Mouse (Mus musculus) thymus, postnatal 0 days (tissue): ENCODE results near the gene Cdh23. TPM values are rescaled to one million over a fixed set of nuclear protein-coding genes. Genes with fewer than 3 reads are reported as not detected.
A peak's percentile ranks its signal among the peaks of the same experiment; 100 is the strongest.

Experiments used
- DNase-seq: peaks from one replicate; pipeline ENCODE4 v3.0.0-alpha.2; 2015; ENCODE audit warnings: low spot score
- polyA plus RNA-seq: library from polyadenylated mRNA; unstranded; fragments of >200 nt; fragmentation: Nextera tagmentation; extraction: Ambion mirVana; gene quantifications from 2 replicates; pipeline ENCODE4 v1.2.1, GENCODE M21; 2015

Cdh23 gene
- polyA plus RNA-seq, 1 experiment from 2014 or later, result 3.1 TPM

GRCm38 (mm10) chr10:60347768-60348610, 348.3 kb downstream of the Cdh23 start:
- no peak for DNase-seq

- peak; percentile 86 for DNase-seq
These were observed 349.4 kb downstream of the Cdh23 start, which contains the start of gene Vsir for GRCm38 (mm10) chr10:60346701-60347405. Vsir (plus strand) TSS chr10:60346851.

GRCm38 (mm10) chr10:60346056-60346455, 350.2 kb downstream of the Cdh23 start:
- peak; percentile 61 for DNase-seq

DNA sequence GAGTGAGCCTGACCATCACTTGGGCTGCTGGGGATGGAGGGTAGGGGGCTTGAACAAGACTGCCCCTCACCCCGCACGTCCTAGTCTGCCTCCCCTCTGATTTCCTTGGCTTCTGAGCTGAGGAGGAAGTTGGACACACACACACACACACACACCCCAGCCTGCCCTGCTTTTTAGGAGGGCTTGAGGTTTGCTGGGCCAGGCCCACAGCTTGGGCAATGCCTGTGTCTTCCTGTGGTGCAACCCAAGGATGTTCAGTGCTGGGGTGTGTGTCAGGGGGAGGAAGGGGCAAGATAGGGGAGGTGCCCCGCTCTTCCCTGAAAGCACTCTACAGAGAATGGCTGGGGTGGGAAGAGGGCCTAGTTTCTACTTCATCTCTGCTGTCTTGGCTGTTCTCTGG, 352.2 kb downstream of the Cdh23 start:
- no peak for DNase-seq

DNA sequence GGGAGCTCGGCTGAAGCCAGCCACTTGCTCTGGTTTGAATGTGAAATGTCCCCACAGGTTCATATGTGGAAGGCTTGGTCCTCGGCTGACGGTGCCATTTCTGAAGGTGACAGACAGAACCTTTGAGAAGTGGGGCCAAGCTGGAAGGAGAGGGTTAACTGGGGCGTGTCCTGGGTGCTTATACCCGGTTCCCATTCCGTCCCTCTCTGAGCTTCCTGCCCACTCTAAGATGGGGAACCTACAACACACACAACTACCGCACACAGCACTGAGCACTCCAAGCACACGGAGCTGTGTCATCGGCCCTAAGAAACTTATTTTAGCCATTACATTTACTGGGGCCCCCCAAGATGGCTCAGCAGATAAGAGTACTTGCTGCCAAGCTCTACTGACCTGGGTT, 354.8 kb downstream of the Cdh23 start:
- DNase-seq, result no peak

DNA sequence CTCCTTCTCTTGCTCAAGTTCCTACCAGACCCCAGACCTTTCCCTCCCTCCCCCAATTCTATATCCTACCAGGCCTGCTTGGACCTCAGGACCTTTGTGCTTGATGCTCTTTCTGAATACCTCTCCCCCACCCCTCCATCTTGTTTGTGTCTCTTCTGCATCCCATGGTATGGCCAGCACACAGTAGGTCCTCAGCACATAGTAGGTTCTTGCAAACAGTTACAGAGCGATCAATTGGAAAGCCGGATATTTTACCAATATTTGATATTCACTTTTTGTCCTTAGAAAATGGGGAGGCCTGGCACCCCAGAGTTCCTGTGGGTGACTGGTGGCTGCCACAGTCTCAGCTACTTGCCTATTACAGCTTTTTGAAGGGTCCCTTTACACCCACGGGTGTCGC, 361.3 kb downstream of the Cdh23 start:
- no peak for DNase-seq

- no peak for DNase-seq
These were observed 361.7 kb downstream of the Cdh23 start for GRCm38 (mm10) chr10:60334583-60334982.

DNA sequence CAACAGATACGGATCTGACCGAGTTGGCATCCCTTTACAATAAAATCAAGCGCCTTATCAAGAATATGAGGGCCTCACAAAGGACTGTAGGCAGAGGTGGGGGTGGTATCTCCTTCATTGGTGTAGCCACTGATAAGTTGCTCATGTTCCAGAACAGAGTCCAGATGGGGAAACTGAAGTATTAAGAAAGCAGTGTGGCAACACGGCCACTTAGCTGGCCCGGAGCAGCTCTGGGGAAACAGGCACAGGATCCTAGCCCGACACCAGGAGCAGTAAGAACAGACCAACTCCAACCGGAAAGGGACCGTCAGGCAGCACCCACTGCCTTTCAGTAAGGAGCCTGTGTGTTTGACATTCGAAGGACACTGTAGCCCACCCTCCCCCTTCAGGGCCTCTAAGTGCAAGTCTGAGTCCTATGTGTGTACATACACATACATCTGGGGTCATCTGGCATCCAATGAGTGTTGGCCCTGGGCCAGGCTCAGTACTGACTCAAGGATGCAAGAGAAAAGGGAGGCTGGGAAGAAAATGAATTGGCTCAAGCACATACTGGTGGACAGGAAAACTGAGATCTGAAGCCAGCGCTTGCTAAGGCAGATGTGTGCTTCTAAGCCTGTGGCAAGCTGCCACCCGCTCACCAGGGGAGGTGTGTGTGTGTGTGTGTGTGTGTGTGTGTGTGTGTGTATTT, 367.2 kb downstream of the Cdh23 start:
- no peak for DNase-seq

DNA sequence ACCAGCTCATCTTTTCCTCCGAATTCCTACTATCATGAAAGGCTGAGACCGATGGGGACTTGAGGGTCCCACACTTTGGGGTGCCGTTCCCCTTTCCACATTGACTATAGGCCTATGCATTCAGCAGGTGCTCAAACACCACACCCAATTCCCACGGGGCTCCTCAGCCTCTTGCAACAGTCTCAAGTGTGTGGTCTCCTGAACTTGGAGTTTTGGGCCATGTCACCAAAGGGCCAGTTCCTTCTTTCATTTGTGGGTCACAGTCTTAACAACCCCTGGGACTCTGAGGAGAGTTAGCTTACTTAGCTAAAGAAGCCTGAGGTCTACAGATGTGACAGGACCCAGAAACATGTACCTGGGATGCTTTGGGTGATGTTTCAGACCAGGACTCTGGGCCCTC, 380.1 kb downstream of the Cdh23 start:
- DNase-seq, result no peak

- no peak for DNase-seq
These were observed 382.7 kb downstream of the Cdh23 start for GRCm38 (mm10) chr10:60313606-60314005.

DNA sequence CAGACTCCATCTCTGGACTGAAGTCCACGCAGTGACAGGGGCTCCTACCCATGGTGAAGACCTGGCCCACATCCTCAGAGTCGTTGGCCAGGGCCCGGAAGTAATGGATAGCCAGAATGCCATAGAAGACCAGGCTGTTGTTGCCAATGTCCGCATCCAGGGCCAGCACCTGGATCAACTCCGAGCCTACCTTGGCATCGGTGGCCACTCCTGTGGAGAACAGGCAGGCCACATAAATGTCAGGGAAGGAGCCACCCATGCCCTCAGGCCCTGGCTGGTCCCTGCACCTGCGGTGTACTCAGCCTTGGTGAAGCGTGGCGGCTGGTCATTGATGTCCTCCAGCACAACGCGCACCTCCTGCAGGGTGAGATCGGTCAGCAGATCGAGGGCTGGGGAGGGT, 385.7 kb downstream of the Cdh23 start:
- no peak for DNase-seq

DNA sequence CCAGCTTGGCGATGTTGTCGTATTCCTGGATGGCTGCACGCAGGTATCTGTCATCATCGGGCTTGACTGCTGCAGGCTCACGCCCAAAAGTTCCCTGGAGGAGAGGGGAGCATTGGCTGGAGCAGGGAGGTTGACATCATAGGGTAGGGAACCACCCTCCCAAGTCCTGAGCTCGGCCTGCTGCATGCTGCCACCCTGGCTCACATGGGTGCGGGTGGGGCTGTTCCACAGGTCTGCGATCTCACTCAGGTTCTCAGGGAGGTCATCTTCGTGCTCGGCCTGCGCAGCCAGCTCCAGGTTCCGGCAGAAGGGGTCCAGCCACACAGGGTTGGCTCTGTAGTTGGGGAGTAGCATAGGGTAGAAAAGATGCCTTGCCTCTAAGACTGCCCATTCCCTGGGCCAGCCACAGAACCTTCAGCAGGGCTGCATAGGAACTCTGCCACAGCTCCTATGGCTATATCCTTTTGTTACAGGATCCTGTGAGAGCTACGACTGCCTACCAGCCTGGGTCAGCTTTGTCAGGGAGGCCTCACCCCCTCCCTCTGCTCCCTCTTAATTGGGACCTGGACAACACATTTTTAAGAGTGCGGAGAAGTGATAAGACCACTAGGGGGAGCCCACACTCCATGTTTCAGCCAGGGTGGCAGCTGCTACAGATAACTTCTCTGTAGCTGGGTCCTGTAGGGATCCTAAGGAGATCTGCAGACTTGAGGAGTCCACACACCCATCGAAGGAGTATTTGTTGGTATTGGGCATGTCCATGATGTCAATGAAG, 391.2 kb downstream of the Cdh23 start:
- peak; percentile 84 for DNase-seq

DNA sequence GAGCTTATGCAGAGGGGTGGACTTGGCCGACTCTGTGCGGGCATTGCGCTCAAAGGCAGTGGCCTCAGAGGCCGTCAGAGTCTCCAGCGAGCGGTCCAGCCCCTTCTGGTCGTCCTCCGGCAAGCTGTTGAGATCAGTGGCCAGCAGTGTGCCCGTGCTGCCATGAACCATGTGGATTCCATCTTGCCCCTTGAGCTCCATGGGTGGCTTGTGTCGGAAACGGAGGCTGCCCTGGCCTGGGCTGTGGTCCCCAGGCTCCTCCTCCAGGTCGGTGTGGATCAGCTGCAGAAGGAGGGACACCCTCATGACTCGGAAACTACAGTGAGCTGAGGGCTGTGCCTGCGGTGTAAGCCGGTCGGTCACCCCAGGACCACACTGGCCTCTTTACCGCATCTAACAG, 392.9 kb downstream of the Cdh23 start:
- no peak for DNase-seq

DNA sequence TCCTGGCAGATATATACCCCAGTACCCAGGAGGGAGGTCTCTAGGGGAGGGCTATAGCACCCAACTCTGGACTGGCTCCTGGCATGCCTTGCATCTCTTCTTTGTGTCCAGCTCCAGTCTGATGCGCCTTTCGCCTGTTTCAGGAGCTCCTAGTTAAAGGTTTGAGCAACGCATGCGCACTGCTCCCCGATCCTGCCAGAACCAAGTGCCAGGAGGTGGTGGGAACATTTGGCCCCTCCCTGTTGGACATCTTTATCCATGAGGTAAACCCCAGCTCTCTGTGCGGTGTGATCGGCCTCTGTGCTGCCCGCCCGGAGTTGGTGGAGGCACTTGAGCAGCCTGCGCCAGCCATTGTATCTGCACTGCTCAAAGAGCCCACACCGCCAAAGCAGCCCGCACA, 396.7 kb downstream of the Cdh23 start:
- no peak for DNase-seq

DNA sequence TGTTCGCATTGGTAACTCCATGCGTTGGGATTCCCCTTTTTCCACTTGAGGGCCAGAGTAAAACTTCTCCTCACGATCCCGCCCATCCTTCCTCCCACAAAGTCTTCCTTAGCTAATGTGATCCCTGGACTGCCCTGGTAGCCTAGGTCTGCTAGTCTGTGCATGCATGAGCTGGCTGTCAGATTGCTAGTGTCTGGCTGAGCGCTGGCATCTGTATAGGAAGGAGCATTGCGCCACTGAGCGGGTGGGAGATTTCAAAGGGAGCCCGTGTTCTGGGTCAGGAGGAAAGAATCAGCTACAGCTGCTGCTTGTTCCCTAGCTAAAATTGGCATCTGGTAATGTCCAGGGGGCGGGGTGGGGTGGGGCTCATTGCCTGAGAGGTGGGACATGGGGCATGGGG, 400.3 kb downstream of the Cdh23 start:
- no peak for DNase-seq

- DNase-seq, result no peak
These were observed 400.9 kb downstream of the Cdh23 start for GRCm38 (mm10) chr10:60295356-60295755.

DNA sequence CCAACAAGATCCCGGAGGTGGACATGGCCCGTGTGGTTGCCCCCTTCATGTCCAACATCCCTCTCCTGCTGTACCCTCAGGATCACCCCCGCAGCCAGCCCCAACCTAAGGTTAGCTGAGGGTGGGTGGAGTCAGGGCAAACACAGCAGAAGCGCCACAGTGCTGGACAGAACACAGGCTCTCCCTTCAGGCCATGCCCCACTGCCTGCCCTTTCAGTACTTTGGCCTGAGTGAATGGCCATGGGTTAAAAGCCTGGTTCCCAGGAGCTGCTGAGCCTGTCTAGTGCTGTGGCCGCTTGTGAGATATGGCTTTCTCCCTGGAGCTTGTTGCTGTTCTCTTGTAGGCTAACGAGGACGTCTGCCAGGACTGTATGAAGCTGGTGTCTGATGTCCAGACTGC, 401.7 kb downstream of the Cdh23 start:
- no peak for DNase-seq

DNA sequence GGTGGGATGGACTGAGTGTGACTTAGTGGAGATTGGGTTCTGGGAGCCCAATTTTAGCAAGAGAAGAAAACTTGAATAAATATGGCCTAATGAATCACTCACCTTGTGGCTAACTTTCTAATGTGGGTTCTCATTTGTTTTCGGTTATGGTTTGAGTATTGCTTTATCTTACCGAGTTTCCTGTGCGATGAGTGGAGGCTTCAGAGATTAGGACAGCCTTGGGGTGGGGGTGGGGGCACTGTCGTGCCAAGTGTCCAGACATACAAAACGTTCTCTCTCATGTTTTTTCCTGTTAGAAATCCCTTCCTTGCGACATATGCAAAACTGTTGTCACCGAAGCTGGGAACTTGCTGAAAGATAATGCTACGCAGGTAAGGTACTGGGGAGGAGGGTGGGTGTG, 404.1 kb downstream of the Cdh23 start:
- DNase-seq, result no peak

DNA sequence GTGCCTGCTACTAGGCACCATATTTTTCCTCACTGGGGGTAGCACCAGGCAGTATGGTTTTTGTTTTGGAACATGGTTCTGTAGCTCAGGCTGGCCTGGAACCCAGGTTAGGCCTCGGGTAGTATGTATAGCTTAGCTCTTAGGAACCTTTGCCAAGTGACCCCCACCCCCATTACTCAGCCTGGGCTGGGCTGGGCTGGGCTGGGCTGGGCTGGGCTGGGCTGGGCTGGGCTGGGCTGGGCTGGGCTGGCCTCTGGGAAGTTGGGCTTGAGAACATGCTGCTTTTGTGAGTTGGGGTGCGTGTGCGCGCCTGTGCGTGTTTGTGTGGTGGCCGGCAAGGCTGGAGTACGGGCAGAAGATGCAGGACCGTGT, 405.6 kb downstream of the Cdh23 start:
- no peak for DNase-seq

DNA sequence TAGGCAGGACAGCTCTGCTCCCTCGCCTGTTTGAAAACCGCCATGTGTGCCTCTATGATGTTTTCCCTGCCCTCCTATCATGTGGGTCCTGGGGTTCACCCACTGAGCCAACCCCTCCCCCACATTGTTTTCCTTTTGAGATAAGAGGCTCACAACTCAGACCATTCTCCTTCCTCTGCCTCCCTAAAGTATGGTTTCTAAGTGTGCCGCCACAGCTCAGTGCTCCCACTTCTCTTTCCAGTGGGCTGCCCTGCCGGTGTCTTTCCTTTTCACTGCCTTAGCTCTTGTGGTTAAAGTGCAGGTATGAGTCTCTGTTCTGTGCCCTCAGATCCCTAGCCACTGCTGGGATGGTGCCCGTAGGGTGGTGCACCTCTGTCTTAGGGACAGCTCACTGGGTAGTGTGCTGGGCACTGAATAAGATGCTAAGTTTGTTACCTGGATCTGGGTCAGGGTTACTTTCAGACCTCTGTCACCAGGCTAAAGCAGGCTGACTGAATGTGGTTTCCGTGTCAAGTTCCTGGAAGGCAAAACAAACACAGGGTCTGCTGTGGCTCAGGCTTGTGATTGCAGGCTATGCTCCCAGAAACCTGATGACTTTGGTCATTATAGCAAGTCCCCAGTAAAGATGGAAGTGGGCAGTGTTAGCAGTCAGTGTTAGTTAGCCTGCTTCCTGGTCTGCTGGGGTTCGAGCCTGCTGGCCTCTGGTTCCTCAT, 406.1 kb downstream of the Cdh23 start:
- DNase-seq, result peak; percentile 55

- peak; percentile 57 for DNase-seq
These were observed 407.1 kb downstream of the Cdh23 start for GRCm38 (mm10) chr10:60289216-60289615.
